Mouse (Mus musculus): ENCODE data around the gene Itga10. TPM values are rescaled to one million over a fixed set of nuclear protein-coding genes. Genes with fewer than 3 reads are reported as not detected.

The Itga10 gene
- 0.06 and 0.10 TPM in 2 replicates for polyA plus RNA-seq (2021; fragmentation: Nextera tagmentation)
- long read RNA-seq, experiment 1, result 0 reads
- long read RNA-seq, experiment 2, partial matches to known transcripts, result 0 of 1 reads
- long read RNA-seq, experiment 2, other reads (novel, unspliced or antisense), result 1 of 1 reads

GRCm38 (mm10) chr3:96645018-96645649, at the start of gene Itga10:
Gene Itga10, plus strand, starts transcription at chr3:96645584.

GRCm38 (mm10) chr3:96596228-96596707, 49.1 kb upstream of the Itga10 start, which contains the start of gene Ankrd34a:
Gene Ankrd34a, plus strand, starts transcription at chr3:96596636.

DNA sequence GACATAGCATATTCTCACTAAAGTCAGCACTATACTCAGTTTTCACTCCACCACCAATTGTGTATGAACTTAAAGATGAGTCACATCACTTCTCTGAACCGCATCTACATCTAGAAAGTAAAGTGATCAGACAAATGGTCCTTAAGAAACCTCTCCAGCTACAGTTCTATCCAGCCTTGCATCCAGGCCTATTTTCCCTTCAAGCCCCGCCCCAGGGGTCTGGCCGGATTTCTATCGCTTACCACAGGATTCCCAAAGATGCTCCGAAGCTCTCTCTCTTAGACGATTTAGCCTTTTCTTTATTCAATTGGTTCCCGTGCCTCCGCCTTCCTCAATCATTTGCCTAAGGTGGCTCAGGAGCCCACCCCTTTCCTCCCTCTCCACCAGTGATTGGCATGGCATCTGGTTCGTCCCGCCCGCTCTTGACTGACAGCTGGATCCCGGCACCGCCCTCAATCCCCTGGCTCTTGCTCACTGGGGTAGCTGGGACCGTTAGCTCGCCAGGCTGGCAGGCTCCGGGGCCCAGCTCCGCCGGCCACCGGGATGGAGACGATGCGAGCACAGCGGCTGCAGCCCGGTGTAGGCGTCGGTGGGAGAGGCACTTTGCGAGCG, 44.6 kb upstream of the Itga10 start, which contains the start of gene Lix1l:
Lix1l (plus strand) TSS at position 511 of the 612 bp plus-strand sequence.

GRCm38 (mm10) chr3:96629729-96630600, 15.4 kb upstream of the Itga10 start, which contains the start of gene Rbm8a:
Gene Rbm8a, plus strand, starts transcription at chr3:96629933.

GRCm38 (mm10) chr3:96634928-96635879, 10.2 kb upstream of the Itga10 start, which contains the start of the genes Pex11b and Gm42957:
Gene Pex11b, plus strand, starts transcription at chr3:96635376.
Gene Gm42957, plus strand, starts transcription at chr3:96635474.

GRCm38 (mm10) chr3:96669727-96670468, 24.5 kb downstream of the Itga10 start, which contains the start of gene Ankrd35:
Gene Ankrd35, plus strand, starts transcription at chr3:96670131.

GRCm38 (mm10) chr3:96696198-96696765, 50.9 kb downstream of the Itga10 start, which contains the start of gene Pias3:
Gene Pias3, plus strand, starts transcription at chr3:96696384.

DNA sequence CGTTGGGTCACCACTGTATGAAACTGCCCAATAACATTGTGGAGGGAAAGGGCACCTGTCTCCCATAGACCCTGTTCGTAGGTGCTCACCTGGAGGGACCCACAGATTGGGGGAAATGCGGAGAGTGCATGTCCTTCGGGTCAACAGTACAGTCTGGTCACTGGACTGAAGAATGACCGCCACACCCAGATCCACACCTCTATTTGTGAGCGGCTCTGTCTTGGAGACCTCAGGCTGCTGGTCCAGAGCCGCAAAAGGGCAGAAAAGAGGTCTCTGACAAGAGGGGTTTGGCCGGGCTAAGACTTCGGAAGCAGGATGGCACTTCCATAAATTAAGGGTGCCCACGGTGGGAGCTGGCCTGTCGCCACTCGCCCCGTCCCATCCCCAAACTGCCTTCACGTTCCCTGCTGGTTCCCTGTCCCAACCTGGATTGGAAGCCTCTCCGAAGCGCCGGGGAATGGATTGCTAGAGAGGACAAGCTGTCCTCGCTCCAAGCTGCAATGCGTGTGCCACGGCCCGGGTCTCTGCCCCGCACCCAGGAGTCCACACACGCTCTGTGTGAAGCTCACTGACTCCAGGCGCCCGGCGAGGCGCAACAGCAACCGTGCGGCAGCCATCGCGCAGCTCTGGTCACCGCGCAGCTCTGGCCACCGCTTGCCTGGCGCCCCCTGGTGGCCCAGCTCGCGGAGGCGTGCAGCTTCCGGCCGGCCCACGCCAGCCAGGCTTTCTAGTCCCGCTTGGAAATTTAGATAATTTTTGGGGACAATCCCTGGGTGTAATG, 62.7 kb downstream of the Itga10 start, which contains the start of gene Nudt17:
Nudt17 (minus strand) TSS at position 660 of the 781 bp plus-strand sequence.

Other genes with a start within 250 kb of the Itga10 start
- gene BC107364, start 193.3 kb upstream of the Itga10 start, polyA plus RNA-seq (2021; fragmentation: Nextera tagmentation), result 0.14 TPM in 1 of 2 replicates, not detected in the other
- gene Hfe2, start 120.4 kb upstream of the Itga10 start, polyA plus RNA-seq (2021; fragmentation: Nextera tagmentation), result 0.19 and 0.55 TPM in 2 replicates
- 5.2 and 6.2 TPM in 2 replicates for gene Txnip, start 87.6 kb upstream of the Itga10 start, polyA plus RNA-seq (2021; fragmentation: Nextera tagmentation)
- gene Gm16253, start 68.6 kb upstream of the Itga10 start, polyA plus RNA-seq (2021; fragmentation: Nextera tagmentation), result 0.30 and 0.41 TPM in 2 replicates
- 17.9 and 18.7 TPM in 2 replicates for gene Polr3gl, start 51.4 kb upstream of the Itga10 start, polyA plus RNA-seq (2021; fragmentation: Nextera tagmentation)
- gene Ankrd34a, start 48.9 kb upstream of the Itga10 start, polyA plus RNA-seq (2021; fragmentation: Nextera tagmentation), result 30.7 and 38.3 TPM in 2 replicates
- 1.2 and 1.4 TPM in 2 replicates for gene Lix1l, start 44.4 kb upstream of the Itga10 start, polyA plus RNA-seq (2021; fragmentation: Nextera tagmentation)
- gene Rbm8a, start 15.7 kb upstream of the Itga10 start, polyA plus RNA-seq (2021; fragmentation: Nextera tagmentation), result 22.5 and 30.1 TPM in 2 replicates
- 106 and 113 TPM in 2 replicates for gene Pex11b, start 10.2 kb upstream of the Itga10 start, polyA plus RNA-seq (2021; fragmentation: Nextera tagmentation)
- gene Gm42957, start 10.1 kb upstream of the Itga10 start, polyA plus RNA-seq (2021; fragmentation: Nextera tagmentation), result not detected in 2 replicates
- 3.0 and 3.7 TPM in 2 replicates for gene Ankrd35, start 24.5 kb downstream of the Itga10 start, polyA plus RNA-seq (2021; fragmentation: Nextera tagmentation)
- gene Pias3, start 50.8 kb downstream of the Itga10 start, polyA plus RNA-seq (2021; fragmentation: Nextera tagmentation), result 11.7 and 11.8 TPM in 2 replicates
- gene Nudt17, start 63.0 kb downstream of the Itga10 start, polyA plus RNA-seq (2021; fragmentation: Nextera tagmentation), result 11.9 and 12.1 TPM in 2 replicates
- gene Polr3c, start 82.0 kb downstream of the Itga10 start, polyA plus RNA-seq (2021; fragmentation: Nextera tagmentation), result 18.7 and 19.0 TPM in 2 replicates
- 32.6 and 38.0 TPM in 2 replicates for gene Rnf115, start 82.1 kb downstream of the Itga10 start, polyA plus RNA-seq (2021; fragmentation: Nextera tagmentation)
- not detected in 2 replicates for gene Pdzk1, start 183.7 kb downstream of the Itga10 start, polyA plus RNA-seq (2021; fragmentation: Nextera tagmentation)
- 0.09 and 0.10 TPM in 2 replicates for gene Cd160, start 183.8 kb downstream of the Itga10 start, polyA plus RNA-seq (2021; fragmentation: Nextera tagmentation)

All from layer of hippocampus, adult 6 months (tissue).